Mouse (Mus musculus): Measurements from ENCODE around the gene Olfr794.

Olfr794 gene

GRCm38 (mm10) chr10:129567355-129567754 lies at the start of gene Olfr794:
TSS of gene Olfr794 (plus strand) at chr10:129567655.
- no peak for DNase-seq

- DNase-seq: no peak
These were observed 46.0 kb upstream of the Olfr794 start, which contains the start of gene Olfr791 for GRCm38 (mm10) chr10:129521492-129521891. TSS of gene Olfr791 (plus strand) at chr10:129521792.

DNA sequence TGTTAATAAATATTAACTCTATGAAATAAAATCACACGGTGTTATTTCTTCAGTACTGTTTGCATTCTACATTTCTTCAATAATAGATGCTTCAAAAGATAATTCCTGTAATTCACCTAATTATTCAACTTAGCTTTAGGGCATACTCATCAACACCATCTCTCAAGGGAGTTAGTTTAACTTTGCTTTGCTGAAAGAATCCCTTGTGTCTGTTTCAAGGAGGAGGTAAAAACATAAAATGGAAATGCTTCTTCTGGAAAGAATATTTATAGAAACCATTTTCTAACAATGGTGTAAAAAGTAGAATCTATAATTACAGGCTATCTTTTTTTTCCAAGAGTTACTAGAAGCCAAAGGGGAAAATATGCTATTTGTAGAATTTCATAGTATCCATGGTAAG lies 28.6 kb upstream of the Olfr794 start, which contains the start of gene Olfr792:
Gene Olfr792 (plus strand): TSS at position 301 of the 400 bp plus-strand sequence.
- DNase-seq: no peak

- DNase-seq: no peak
These were observed 18.1 kb upstream of the Olfr794 start for GRCm38 (mm10) chr10:129549354-129549753.

DNA sequence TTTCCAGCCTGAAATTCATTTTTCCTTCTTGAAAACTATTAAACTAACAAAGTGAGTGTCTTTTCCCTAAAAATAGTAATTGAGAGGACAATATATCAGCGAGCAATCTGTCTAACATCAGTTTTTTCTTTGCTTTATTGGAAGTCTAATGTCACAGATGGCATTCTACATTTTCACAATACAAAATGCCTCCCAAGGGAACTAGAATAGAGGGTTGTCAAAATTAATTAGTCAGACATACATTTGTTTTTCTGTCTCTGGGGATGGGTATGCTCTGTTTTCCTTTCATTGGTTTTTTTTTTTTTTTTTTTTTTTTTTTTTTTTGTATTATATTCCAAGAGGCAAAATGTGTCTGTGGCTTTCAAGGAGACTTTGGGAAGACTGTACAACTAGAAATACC lies 9.6 kb downstream of the Olfr794 start:
- DNase-seq: no peak

DNA sequence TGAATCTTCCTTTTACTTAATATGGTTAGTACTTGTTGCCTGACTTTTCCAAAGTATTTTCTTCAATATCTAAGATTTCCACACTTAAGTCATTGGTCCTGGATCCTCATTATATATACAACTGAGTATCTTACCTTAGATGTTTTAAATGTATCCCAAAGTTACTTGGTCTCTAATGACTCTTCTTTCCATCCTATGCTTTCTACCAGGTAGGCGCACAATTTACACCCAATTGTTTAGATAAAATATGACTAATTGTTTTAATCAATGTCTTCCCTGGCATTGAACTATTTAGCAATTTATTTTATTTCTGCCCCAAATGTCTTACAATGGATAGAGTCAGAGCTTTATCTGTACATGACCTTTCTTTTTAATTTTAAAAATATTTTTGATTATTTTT lies 45.0 kb downstream of the Olfr794 start, which contains the start of gene Olfr796:
Gene Olfr796 (minus strand): TSS at position 101 of the 400 bp plus-strand sequence.
- no peak for DNase-seq

- DNase-seq: no peak
These were observed 54.3 kb downstream of the Olfr794 start for GRCm38 (mm10) chr10:129621724-129622123.
